Mouse (Mus musculus): ENCODE measurements around the gene Bud13. TPM values are rescaled to one million over a fixed set of nuclear protein-coding genes. Genes with fewer than 3 reads are reported as not detected.

The Bud13 gene
- polyA plus RNA-seq, 1 experiment from 2014 or later, result 28.7 TPM

DNA sequence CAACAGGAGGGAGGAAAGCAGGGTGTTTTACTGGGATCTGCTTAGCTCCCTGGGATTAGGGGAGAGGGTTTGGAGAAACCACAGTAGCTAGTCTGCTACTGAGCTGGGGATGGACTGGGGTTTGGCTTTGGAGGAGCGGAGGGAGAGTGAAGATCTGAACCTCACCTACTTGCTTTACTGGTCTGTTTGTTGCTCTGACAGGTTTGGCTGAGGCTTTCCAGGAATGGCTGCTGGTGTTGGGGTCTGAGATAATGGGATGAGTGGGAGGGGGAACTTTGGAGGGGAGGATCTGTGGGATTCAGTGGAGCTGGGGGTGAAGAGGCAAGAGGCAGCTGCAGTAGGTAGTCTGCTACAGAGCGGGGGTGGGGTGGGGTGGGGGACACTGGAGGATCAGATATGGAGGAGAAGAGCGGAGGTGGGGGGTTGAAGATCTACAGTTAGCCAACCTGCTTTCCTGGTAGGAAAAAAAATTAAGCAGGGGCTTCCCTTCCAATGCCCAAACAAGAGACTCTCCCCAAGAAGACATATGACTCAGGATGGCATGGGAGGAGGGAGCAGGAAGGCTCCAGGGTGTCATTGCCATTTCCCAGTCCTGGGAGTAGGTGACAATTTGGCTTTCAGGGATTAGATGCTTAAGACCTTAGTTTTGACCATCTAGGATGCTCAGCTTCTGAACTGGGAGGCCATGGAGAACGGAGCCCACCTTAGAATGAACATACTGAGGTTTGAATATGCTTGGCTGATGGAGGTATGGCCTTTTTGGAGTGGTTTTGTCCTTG, 63.3 kb downstream of the Bud13 start:
- no peaks in the 10 kb centered on the region for H3K9me3 ChIP-seq
- 85% methylated on average over 4 of the region's 4 CpGs for WGBS
- no peaks in the 10 kb centered on the region for H3K36me3 ChIP-seq
- no peak overlapping the region for H3K4me3 ChIP-seq
- no peak overlapping the region for H3K9ac ChIP-seq
- no peak overlapping the region for H3K4me2 ChIP-seq
- ATAC-seq (ENCODE audit: insufficient number of reproducible peaks, insufficient read depth, low FRiP score, low TSS enrichment, low read depth), result no peak
- peaks cover 10% of the 10 kb centered on the region for H3K4me1 ChIP-seq
- no peak overlapping the region for H3K27ac ChIP-seq
- H3K27me3 ChIP-seq, result peaks cover 4% of the 10 kb centered on the region; the same call in 1 of the 2 replicates

Other genes with a start within 250 kb of the Bud13 start
- 1.3 and 69.1 TPM in 2 replicates for gene Apoa1, start 54.4 kb upstream of the Bud13 start, polyA plus RNA-seq (2015; fragmentation: Nextera tagmentation; extraction: Ambion mirVana)
- 0.92 TPM in 1 of 2 replicates, not detected in the other for gene Apoc3, start 47.4 kb upstream of the Bud13 start, polyA plus RNA-seq (2015; fragmentation: Nextera tagmentation; extraction: Ambion mirVana)
- 0.47 TPM in 1 of 2 replicates, not detected in the other for gene Apoa4, start 42.3 kb upstream of the Bud13 start, polyA plus RNA-seq (2015; fragmentation: Nextera tagmentation; extraction: Ambion mirVana)
- not detected in 2 replicates for gene Apoa5, start 14.4 kb upstream of the Bud13 start, polyA plus RNA-seq (2015; fragmentation: Nextera tagmentation; extraction: Ambion mirVana)
- 51.9 and 53.6 TPM in 2 replicates for gene Zpr1, start 9.9 kb upstream of the Bud13 start, polyA plus RNA-seq (2015; fragmentation: Nextera tagmentation; extraction: Ambion mirVana)
- gene 4931429L15Rik, start 37.0 kb downstream of the Bud13 start, polyA plus RNA-seq (2015; fragmentation: Nextera tagmentation; extraction: Ambion mirVana), result not detected in 2 replicates

All from embryonic facial prominence, embryonic 13.5 days (tissue).